Mouse (Mus musculus) lung, embryonic 14.5 days (tissue): Measurements from ENCODE around the gene Plcz1. TPM values are rescaled to one million over a fixed set of nuclear protein-coding genes. Genes with fewer than 3 reads are reported as not detected.
A peak's percentile ranks its signal among the peaks of the same experiment; 100 is the strongest.

Experiments used
- ATAC-seq: fragments of 200-750 bp; cut with Nextera tagmentation; 2 replicates; pipeline ENCODE4 v1.8.0; 2017; ENCODE audit warnings: mild to moderate bottlenecking, moderate TSS enrichment, moderate library complexity; ENCODE audit not compliant: insufficient read depth
- DNase-seq: peaks from one replicate; pipeline ENCODE4 v3.0.0-alpha.2; 2015
- H3K27ac ChIP-seq: fragments of 300-500 bp; sonication (generic); 2 replicates; pipeline ENCODE4 v1.5.1; 2014; ENCODE audit warnings: low read depth, mild to moderate bottlenecking, moderate library complexity
- H3K27me3 ChIP-seq: fragments of 300-500 bp; sonication (generic); 2 replicates; pipeline ENCODE4 v1.6.1; 2014; ENCODE audit warnings: low read length, control low read depth; ENCODE audit not compliant: insufficient read depth
- H3K36me3 ChIP-seq: fragments of 300-500 bp; sonication (generic); 2 replicates; pipeline ENCODE4 v1.6.1; 2014; ENCODE audit warnings: control low read depth; ENCODE audit not compliant: insufficient read depth
- H3K4me1 ChIP-seq: fragments of 300-500 bp; sonication (generic); 2 replicates; pipeline ENCODE4 v1.6.1; 2014; ENCODE audit warnings: antibody characterized with exemption, control low read depth; ENCODE audit not compliant: insufficient read depth
- H3K4me2 ChIP-seq: fragments of 300-500 bp; sonication (generic); 2 replicates; pipeline ENCODE4 v1.6.1; 2014; ENCODE audit warnings: mild to moderate bottlenecking
- H3K4me3 ChIP-seq: fragments of 300-500 bp; sonication (generic); 2 replicates; pipeline ENCODE4 v1.5.1; 2014; ENCODE audit warnings: low read depth, low read length
- H3K9ac ChIP-seq: fragments of 300-500 bp; sonication (generic); 2 replicates; pipeline ENCODE4 v1.6.1; 2014
- H3K9me3 ChIP-seq: fragments of 300-500 bp; sonication (generic); 2 replicates; pipeline ENCODE4 v1.6.1; 2016; ENCODE audit warnings: low read depth, low read length, control low read depth
- CTCF ChIP-seq: IDR thresholded peaks from 2 replicates; pipeline ENCODE4 v1.5.1; 2016; ENCODE audit warnings: antibody characterized with exemption, low read depth
- WGBS: fragments of 180-500 bp; shearing (Covaris S2); extraction: QIAGEN DNeasy Blood & Tissue Kit; methylation state at CpG from one replicate; pipeline ENCODE4 v1.1.7; 2014; 5-methylcytosine and 5-hydroxymethylcytosine counted together
- polyA plus RNA-seq: library from polyadenylated mRNA; unstranded; fragments of >200 nt; fragmentation: Nextera tagmentation; extraction: Ambion mirVana; gene quantifications from 2 replicates; pipeline ENCODE4 v1.2.1, GENCODE M21; 2014

Gene Plcz1
- polyA plus RNA-seq, 1 experiment from 2014 or later, result not detected

DNA sequence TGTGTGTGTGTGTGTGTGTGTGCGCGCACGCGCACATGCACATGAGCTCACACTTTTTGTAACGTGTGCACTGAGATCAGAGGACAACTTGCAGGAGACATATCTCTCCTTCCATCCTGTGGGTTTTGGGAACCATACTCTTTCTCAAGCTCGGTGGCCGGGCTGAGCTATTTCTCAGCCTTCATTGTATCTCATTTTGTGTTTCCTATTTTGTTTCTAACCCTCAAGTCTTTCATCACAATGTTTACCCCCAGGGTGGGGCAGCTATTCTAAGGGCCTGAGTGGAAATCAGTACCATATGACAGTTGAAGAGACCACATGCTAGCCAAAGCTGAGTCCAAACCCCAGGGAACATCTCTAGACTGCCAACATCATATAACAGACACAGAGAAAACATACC lies 305 bp downstream of the Plcz1 start, which contains the start of gene Capza3:
Gene Capza3, plus strand, starts transcription at position 301 of the 400 bp plus-strand sequence.
- H3K9ac ChIP-seq, result no peak within 1 kb of the TSS
- DNase-seq, result no peak
- 89% methylated on average over 7 of the region's 7 CpGs for WGBS
- H3K4me2 ChIP-seq, result no peak within 1 kb of the TSS
- H3K27ac ChIP-seq, result no peak within 1 kb of the TSS
- H3K27me3 ChIP-seq, result no peaks in the 10 kb centered on the region
- no peaks in the 10 kb centered on the region for H3K9me3 ChIP-seq
- no peaks in the 10 kb centered on the region for H3K4me1 ChIP-seq
- no peak for TF ChIP-seq CTCF
- no peak for ATAC-seq
- H3K36me3 ChIP-seq, result no peaks in the 10 kb centered on the region
- no peak within 1 kb of the TSS for H3K4me3 ChIP-seq

DNA sequence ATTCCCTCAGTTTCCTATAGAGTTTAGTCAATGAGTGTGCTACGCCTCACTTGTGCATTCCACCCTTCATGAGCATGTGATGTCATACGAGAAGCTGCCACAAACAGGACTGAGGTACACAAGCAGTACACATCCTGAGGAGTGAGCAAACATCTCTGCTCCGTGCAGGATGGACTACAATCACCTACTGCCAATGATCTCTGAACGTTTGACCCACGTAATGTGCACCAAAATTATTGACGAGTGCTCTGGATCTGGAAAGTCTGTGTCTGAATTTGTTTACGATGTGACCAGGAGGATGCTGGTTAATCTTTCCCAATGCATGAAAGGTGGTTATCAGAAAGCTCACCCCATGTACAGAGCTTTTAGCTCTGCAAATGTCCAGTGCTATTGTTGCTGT lies 16.9 kb downstream of the Plcz1 start:
- TF ChIP-seq CTCF, result no peak
- no peaks in the 10 kb centered on the region for H3K9me3 ChIP-seq
- DNase-seq, result no peak
- H3K9ac ChIP-seq, result no peak overlapping the region
- no peaks in the 10 kb centered on the region for H3K36me3 ChIP-seq
- H3K4me3 ChIP-seq, result no peak overlapping the region
- no peak for ATAC-seq
- H3K27me3 ChIP-seq, result no peaks in the 10 kb centered on the region
- H3K4me2 ChIP-seq, result no peak overlapping the region
- WGBS, result 71% methylated on average over 7 of the region's 7 CpGs
- no peak overlapping the region for H3K27ac ChIP-seq
- H3K4me1 ChIP-seq, result no peaks in the 10 kb centered on the region

DNA sequence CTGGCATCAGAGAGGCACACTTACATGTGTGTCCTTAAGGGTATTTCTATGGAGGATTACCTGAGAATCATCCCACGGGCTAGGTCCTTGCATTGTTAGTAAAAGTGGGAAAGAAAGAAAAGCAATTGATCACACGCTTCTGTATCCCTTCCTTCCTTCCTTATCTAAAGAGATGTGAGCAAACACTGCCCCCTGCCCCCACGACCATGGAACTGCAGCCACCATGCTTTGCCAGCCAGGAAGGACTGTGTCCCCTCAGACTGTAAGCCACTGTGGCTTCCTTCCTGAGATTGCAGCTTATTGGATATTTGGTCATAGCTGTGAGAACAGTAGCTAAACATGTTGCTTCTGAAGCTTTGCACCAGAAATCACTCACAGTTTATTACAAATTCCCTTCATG lies 36.1 kb downstream of the Plcz1 start:
- no peak overlapping the region for H3K4me2 ChIP-seq
- no peak for TF ChIP-seq CTCF
- H3K36me3 ChIP-seq, result no peaks in the 10 kb centered on the region
- DNase-seq (no peak), ATAC-seq (no peak)
- no peaks in the 10 kb centered on the region for H3K4me1 ChIP-seq
- H3K9me3 ChIP-seq, result no peaks in the 10 kb centered on the region
- no peak overlapping the region for H3K4me3 ChIP-seq
- WGBS, result 76% methylated on average over 3 of the region's 3 CpGs
- no peak overlapping the region for H3K9ac ChIP-seq
- H3K27ac ChIP-seq, result no peak overlapping the region
- no peaks in the 10 kb centered on the region for H3K27me3 ChIP-seq

DNA sequence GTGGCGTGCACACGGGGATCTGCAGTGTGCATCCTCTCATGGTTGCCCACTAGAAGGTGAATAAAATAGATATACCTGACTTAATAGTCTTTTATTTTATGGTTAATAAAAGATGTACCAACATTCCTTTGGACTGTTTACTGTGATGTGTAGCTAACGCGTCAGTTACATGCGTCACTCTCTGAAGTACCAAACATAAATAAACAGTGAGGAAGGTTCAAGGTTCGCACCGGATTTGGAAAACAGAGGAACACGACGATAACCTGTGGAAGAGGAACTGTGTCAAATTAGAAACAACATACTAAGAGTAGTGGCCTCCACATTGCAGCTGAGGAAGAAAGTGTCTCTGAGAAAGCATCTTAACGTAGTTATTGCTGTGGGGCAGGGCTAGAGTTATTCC lies 51.7 kb downstream of the Plcz1 start:
- Histone ChIP-seq H3K27me3 (no peaks in the 10 kb centered on the region), H3K9me3 (no peaks in the 10 kb centered on the region), H3K36me3 (no peaks in the 10 kb centered on the region), H3K9ac (no peak overlapping the region), H3K27ac (no peak overlapping the region), H3K4me1 (no peaks in the 10 kb centered on the region), H3K4me2 (no peak overlapping the region), H3K4me3 (no peak overlapping the region)
- TF ChIP-seq CTCF, result no peak
- no peak for DNase-seq
- WGBS, result 52% methylated on average over 10 of the region's 10 CpGs
- no peak for ATAC-seq

DNA sequence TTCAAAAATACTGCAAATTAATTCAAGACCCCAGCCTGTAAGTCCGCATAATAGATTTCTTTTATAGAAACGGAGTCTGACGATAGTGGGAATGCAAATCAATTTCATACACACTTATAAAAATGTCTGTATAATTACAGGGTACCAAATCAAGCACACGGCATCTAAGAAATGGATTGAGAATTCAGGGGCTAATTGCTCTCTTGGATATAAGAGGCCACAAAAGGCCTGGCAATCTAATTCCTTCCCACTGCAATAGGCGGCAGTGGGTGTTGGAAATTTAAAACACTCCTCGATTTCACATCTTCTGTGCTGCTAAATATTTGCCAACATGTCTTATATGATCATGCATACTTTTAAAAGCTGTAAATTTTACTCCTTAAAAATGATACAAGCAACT lies 52.2 kb downstream of the Plcz1 start:
- H3K9ac ChIP-seq, result no peak overlapping the region
- H3K36me3 ChIP-seq, result no peaks in the 10 kb centered on the region
- H3K27ac ChIP-seq, result no peak overlapping the region
- ATAC-seq (no peak), DNase-seq (no peak)
- no peak for TF ChIP-seq CTCF
- H3K4me1 ChIP-seq, result no peaks in the 10 kb centered on the region
- no peaks in the 10 kb centered on the region for H3K9me3 ChIP-seq
- no peak overlapping the region for H3K4me2 ChIP-seq
- no peaks in the 10 kb centered on the region for H3K27me3 ChIP-seq
- 84% methylated on average over 6 of the region's 6 CpGs for WGBS
- H3K4me3 ChIP-seq, result no peak overlapping the region

DNA sequence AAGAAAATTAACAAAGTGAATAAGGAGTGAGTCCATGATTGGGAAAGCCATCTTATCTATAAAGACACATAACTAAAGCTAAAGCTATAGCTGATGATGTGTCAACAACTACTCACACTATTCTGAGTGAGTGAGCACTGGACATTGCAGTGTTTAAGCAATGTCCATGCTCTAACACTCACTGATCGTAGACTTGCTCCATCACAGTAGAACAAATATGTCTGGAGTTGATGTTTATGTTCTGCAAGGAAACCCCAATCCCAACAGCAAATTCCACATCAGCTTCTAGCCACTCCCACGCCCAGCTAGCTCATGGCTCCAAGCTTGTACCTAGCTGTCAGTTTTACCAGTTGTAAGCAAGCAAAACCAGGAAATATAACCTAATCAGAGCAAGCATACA lies 54.7 kb downstream of the Plcz1 start:
- DNase-seq (peak; percentile 58), ATAC-seq (peak; percentile 70)
- no peaks in the 10 kb centered on the region for H3K4me1 ChIP-seq
- H3K4me2 ChIP-seq, result no peak overlapping the region
- no peaks in the 10 kb centered on the region for H3K9me3 ChIP-seq
- no peak for TF ChIP-seq CTCF
- no peaks in the 10 kb centered on the region for H3K27me3 ChIP-seq
- no peak overlapping the region for H3K27ac ChIP-seq
- no peak overlapping the region for H3K9ac ChIP-seq
- WGBS, result 31% methylated on average over 2 of the region's 2 CpGs
- H3K36me3 ChIP-seq, result no peaks in the 10 kb centered on the region
- no peak overlapping the region for H3K4me3 ChIP-seq

DNA sequence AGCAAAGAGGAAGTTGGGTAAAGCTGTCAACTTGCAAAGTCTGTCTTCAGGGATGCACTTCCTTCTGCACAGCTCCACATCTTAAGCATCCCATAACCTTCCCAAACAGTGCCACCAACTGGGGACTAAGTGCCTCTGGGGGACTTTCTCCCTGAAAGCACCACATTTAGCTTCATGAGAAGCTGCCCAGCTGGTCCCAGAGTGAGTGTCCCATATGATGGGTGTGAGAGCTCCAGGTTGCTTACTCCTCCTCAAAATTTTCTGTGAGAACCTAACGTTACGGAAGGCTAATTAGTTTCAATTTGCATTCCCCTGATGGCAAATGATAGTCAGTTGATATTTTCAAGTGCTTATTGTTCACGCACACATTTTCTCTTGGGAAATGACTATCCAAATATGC lies 57.2 kb downstream of the Plcz1 start:
- WGBS, result 95% methylated on average over 3 of the region's 3 CpGs
- Histone ChIP-seq H3K36me3 (no peaks in the 10 kb centered on the region), H3K27ac (no peak overlapping the region), H3K4me3 (no peak overlapping the region), H3K4me1 (no peaks in the 10 kb centered on the region), H3K9ac (no peak overlapping the region), H3K9me3 (no peaks in the 10 kb centered on the region), H3K27me3 (no peaks in the 10 kb centered on the region), H3K4me2 (no peak overlapping the region)
- no peak for TF ChIP-seq CTCF
- ATAC-seq (no peak), DNase-seq (no peak)

DNA sequence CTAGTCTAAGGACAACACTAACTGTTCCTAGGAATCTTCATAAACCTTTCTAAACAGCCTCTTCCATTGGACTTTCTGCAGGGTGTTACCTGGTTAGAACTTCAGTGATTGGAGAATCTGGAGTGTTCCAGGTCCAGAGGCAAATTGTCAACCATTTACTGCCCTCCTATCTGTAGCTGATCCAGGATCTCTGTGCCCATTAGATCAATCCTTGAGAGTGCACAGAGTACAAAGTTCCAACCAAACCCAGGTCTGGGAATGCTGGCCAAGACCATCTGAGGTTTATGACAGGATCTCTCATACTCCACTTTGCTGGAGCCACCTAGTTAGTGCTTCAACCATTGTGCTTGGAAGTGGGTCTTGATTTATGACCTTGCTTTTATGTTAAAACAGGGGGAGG lies 60.2 kb downstream of the Plcz1 start:
- Histone ChIP-seq H3K4me1 (0 out of 2 replicates have a peak, but pooled peaks cover 3% of the 10 kb centered on the region), H3K4me2 (no peak overlapping the region), H3K36me3 (no peaks in the 10 kb centered on the region), H3K27me3 (no peaks in the 10 kb centered on the region), H3K4me3 (no peak overlapping the region), H3K27ac (no peak overlapping the region), H3K9me3 (no peaks in the 10 kb centered on the region), H3K9ac (no peak overlapping the region)
- ATAC-seq, result no peak
- no peak for TF ChIP-seq CTCF
- DNase-seq, result no peak
